Mouse (Mus musculus): ENCODE measurements at regions not wholly inside any gene's neighbourhood (a gene's known extent, or its start where the extent isn't known, plus 50 kb on each side); places are given as distances from the start of the nearest gene placed in this dataset.

DNA sequence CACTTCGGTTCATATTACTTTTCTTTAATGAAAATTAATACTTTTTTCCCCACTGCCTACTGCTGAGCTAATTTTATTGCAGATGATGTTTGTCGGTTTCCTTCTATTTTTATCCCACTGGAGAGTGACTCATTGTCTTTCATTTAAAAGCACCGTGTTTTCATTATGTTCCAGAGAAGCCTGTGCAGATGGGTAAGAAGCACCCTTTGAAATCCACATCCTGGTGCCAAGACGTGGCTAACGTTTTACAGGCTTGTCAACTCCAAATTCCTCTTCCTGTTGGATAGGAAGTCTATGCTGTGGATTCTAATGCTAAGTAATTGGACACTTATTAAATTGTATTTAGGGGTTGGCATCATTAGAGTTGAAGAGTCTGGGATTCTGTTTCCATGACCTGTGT is 364.3 kb downstream of the Fam198b start:
- no peak for ATAC-seq (replicated peaks; ENCODE audit: poor library complexity, severe bottlenecking)

- no peak for ATAC-seq (replicated peaks; ENCODE audit: poor library complexity, severe bottlenecking)
Measured at GRCm38 (mm10) chr3:80249974-80250373, 365.6 kb downstream of the Fam198b start.

DNA sequence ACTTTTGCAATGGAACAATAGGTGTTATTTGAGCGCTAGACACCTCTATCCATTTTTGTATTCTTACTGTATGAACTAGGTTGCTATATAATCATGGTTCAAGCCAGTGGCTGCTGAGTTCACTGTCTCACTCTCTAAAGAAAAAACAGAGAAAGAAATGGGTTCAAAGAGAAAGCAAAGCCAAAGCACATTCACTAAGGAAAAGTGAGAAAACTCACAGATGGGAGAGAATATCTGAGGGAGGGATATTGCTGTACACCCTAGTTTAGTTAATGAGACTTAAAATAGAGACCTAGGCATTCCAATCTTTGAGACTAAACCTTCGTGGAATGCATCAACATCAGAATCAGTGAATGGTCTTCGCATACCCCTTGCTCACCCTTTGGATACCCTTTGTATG is 371.0 kb downstream of the Fam198b start:
- no peak for ATAC-seq (replicated peaks; ENCODE audit: poor library complexity, severe bottlenecking)

- no peak for ATAC-seq (replicated peaks; ENCODE audit: poor library complexity, severe bottlenecking)
Measured at GRCm38 (mm10) chr3:80256383-80256782, 372.1 kb downstream of the Fam198b start.

- no peak for ATAC-seq (replicated peaks; ENCODE audit: poor library complexity, severe bottlenecking)
Measured at GRCm38 (mm10) chr3:80263095-80263494, 378.8 kb downstream of the Fam198b start.

- ATAC-seq (replicated peaks; ENCODE audit: poor library complexity, severe bottlenecking): no peak
Measured at GRCm38 (mm10) chr3:80284656-80285055, 400.3 kb downstream of the Fam198b start.

GRCm38 (mm10) chr3:80285246-80285645 is 400.9 kb downstream of the Fam198b start:
- no peak for ATAC-seq (replicated peaks; ENCODE audit: poor library complexity, severe bottlenecking)

GRCm38 (mm10) chr3:80293485-80293884 is 409.2 kb downstream of the Fam198b start:
- ATAC-seq (replicated peaks; ENCODE audit: poor library complexity, severe bottlenecking): no peak

DNA sequence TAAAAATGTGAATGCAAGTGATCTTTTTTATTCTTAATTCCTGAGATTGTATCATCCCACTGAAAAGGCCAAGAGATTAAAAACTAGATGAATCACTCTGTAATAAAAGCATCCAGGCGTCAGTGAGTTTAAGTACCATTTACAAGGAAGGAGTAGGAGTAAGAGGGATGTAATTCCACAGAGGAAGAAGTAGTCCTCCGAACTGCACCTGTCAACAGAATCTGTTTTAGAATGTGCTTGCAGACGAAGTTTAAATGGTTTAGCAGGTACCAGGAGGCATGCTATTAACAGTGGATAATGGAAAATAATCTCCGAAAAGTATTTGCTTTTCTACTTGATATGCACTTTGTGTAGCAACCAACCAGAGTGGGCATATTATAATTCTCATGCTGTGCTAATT is 423.3 kb downstream of the Fam198b start:
- ATAC-seq (replicated peaks; ENCODE audit: poor library complexity, severe bottlenecking): no peak

GRCm38 (mm10) chr3:80309931-80310330 is 425.6 kb downstream of the Fam198b start:
- ATAC-seq (replicated peaks; ENCODE audit: poor library complexity, severe bottlenecking): no peak

DNA sequence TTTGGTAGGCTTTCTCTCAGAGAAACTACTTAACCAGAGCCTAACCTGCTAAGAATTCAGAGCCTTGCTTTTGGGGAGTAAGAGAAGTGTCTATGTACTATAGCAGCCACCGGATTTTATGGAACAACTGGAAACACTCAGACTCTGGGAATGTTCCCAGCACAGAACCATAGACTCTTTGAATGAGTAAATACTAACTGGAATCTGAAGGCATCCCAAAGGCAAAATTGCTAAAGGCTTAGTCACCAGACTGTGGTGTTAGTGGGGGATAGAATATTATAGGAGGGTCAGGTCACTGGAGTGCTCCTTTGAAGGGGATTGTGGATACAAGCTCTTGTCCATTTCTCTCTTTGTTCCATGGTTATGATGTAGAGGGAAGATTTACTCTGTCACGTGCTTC is 427.4 kb downstream of the Fam198b start:
- no peak for ATAC-seq (replicated peaks; ENCODE audit: poor library complexity, severe bottlenecking)

DNA sequence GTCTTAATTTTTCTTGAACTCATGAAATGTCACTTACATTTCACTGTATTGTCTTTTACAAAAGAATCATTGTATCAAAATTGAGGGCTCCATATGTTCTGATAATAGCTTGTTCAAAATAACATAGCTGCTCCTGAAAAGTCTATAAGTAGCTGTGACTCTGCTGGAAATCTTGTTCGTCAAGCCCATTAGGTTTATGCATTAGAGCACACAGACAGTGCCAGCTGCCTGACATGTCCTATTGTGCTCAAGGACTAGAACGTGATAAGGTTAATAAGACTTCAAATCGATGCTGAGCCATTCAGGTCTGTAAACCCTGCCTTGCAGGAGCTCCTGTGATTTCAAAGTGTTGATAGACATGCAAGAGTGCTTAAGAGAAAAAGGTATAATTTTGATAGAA is 438.0 kb downstream of the Fam198b start:
- no peak for ATAC-seq (replicated peaks; ENCODE audit: poor library complexity, severe bottlenecking)

DNA sequence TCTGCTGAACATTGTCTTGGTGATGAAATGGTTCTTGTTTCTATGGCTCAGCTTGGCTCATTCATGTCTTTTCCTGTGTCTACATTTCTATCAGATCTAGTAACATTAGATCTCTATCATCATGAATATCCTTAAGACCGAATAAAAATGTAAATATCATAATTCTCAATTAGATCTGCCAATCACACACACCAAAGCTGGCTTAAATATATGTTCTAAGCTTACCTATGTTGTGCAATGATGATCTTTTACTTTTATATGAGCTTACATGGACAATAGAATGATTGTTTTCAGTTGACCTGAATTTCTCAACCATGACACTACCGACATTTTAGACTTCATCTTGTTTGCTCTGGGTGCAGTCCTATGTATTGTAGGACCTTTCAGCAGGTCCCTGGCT is 440.4 kb downstream of the Fam198b start:
- ATAC-seq (replicated peaks; ENCODE audit: poor library complexity, severe bottlenecking): no peak

- no peak for ATAC-seq (replicated peaks; ENCODE audit: poor library complexity, severe bottlenecking)
Measured at GRCm38 (mm10) chr3:80331776-80332175, 447.4 kb downstream of the Fam198b start.

DNA sequence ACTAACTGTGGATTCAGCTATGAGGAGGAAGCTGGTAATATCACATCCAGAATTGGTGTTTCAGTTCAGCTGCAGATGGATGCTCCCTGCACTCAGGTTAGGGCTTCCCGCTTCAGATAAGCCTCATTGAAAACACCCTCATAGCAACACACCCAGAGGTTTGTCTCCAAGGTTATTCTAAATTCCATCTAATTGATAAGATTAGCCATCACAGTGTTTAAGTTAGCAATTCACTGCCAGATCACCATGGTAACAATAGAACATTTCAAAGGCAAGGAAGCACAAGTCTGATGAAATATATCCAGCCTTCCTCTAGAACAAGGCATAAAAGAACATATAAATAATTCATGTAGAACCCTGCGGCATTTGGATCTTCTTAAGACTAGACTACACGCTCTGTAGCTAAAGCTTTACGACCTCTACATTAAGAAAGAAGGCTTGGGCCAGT is 450.1 kb downstream of the Fam198b start:
- ATAC-seq (replicated peaks; ENCODE audit: poor library complexity, severe bottlenecking): no peak

GRCm38 (mm10) chr3:80336123-80336674 is 451.9 kb downstream of the Fam198b start:
- no peak for ATAC-seq (replicated peaks; ENCODE audit: poor library complexity, severe bottlenecking)

DNA sequence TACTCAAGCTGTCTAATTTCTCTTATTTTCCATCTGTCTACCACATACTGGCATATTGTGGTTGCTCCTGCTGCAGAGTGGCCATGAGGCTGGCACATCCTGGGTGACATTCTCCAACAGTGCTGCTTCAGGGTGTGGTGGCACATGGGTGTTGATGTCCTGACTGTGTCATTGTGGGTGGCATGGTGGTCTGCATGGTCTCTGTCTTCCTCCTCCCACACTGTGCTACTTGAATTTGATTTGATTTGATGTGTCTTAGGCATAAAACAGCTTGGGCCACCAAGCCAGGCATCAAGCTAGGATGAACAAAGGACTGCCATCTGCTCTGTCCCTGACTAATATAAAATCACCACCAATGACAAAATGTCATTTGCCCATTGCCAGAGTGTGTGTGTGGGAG is 434.7 kb downstream of the Gria2 start:
- no peak for ATAC-seq (replicated peaks; ENCODE audit: poor library complexity, severe bottlenecking)

DNA sequence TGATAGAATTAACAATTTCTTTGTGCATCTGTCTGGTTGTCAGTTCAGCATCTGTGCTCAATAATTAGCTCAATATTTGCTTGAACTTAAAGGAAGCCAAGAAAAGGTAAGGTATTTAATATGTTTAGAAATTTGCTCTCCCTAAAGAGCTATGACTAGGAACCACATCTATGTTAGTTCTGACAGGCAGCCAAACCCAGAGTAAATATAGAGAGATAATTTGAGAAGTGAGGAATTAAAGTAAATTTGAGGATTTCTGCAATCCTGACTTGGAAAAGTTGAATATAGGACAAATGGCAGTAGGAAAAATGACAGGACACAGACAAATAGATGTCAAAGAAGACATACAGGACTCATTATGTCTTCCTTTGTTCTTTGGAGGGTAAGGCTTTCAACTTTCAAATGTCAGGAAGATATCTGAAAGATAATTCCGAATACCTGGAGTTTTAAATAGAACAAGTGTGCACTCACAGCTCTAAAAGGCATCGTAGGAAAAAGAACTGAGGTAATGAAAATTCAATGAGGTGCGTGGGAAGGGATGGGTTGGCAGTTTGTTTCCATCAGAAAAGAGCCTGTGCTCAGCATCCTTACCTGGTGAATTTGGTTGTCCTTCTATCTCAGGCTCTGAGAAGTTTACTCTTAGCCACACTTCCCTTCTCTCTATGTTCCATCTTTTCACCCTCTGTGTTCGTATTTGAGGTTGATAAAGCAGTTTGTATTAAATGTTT is 433.3 kb downstream of the Gria2 start:
- ATAC-seq (replicated peaks; ENCODE audit: poor library complexity, severe bottlenecking): no peak

GRCm38 (mm10) chr3:80372436-80372835 is 430.2 kb downstream of the Gria2 start:
- ATAC-seq (replicated peaks; ENCODE audit: poor library complexity, severe bottlenecking): no peak

- no peak for ATAC-seq (replicated peaks; ENCODE audit: poor library complexity, severe bottlenecking)
Measured at GRCm38 (mm10) chr3:80385986-80386385, 416.6 kb downstream of the Gria2 start.

DNA sequence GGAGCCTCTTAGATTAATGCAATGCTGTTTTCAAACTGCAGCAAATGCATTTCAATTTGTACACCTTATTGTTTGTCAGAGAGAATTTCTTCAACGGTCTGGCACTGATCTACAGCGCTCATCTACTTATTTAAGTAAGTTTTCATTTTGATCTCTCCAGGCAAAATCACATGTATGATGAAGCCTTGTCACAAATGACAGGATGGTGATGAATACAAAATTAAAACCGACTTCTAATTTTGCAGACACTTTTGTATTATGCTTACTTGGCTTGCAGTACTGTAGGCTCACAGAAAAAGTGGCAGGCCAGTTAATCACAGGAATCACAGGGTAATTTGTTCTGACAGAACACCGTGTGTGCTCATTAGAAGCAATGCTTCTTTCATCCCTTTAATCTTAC is 406.4 kb downstream of the Gria2 start:
- ATAC-seq (replicated peaks; ENCODE audit: poor library complexity, severe bottlenecking): no peak

GRCm38 (mm10) chr3:80420453-80420852 is 382.2 kb downstream of the Gria2 start:
- no peak for ATAC-seq (replicated peaks; ENCODE audit: poor library complexity, severe bottlenecking)

Measured in granulocyte monocyte progenitor cell, adult 5-6 weeks (primary cell).